Mouse (Mus musculus): ENCODE results near the gene 1520401A03Rik. TPM values are rescaled to one million over a fixed set of nuclear protein-coding genes. Genes with fewer than 3 reads are reported as not detected.

Gene 1520401A03Rik
- polyA plus RNA-seq, 1 experiment from 2014 or later: 0.10 TPM

DNA sequence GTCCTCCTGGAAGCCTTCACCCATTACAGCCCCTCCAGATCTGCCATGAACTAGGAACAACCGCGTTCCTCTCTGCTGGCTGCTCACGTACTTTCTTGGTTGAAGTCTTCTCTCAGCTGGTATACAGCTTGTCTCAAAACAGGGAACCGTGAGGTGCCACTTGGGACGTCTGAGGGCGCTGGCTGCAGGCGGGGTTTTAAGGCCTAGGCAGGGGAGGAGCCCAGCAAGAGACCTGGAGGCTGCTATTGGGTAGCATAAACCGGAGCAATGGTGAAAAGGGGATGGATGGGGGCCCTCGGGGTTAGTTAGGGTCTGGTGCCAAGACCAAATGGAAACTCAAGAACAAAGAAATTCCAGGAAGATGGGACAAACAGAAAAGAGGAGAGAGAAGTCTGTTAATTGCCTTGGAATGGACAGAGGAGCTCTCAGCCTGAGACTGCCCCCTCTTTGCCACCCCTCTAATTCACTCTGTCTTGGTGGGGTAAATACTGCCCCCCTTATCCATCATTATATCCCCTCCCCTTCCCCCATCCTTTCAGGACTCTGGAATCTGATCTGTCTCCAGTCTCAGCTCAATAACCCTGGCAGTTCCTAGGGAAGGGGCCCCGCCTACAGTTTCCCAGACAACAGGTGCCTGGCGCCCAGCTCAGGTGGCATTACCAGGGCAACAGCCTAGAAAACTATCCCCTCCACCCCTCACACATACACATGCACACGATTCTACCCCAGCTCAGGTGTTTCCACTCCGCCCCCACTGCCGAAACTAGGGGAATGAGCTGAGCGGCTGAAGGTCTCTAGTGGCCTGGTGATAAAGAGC lies 38.5 kb downstream of the 1520401A03Rik start, which contains the start of gene Cldn9:
Gene Cldn9 (minus strand): TSS at position 171 of the 817 bp plus-strand sequence.
- no peaks in the 10 kb centered on the region for H3K36me3 ChIP-seq
- H3K9ac ChIP-seq: no peak within 1 kb of the TSS
- H3K27me3 ChIP-seq (replicated peaks): peaks cover 67% of the 10 kb centered on the region
- no peak within 1 kb of the TSS for H3K4me2 ChIP-seq
- H3K4me1 ChIP-seq: peaks cover 5% of the 10 kb centered on the region; the same call in 1 of the 2 replicates
- WGBS (ENCODE audit: insufficient replicate concordance): 23% methylated on average over 15 of the region's 15 CpGs
- no peak for ATAC-seq
- H3K9me3 ChIP-seq (replicated peaks): no peaks in the 10 kb centered on the region
- H3K4me3 ChIP-seq: no peak within 1 kb of the TSS
- no peak within 1 kb of the TSS for H3K27ac ChIP-seq

DNA sequence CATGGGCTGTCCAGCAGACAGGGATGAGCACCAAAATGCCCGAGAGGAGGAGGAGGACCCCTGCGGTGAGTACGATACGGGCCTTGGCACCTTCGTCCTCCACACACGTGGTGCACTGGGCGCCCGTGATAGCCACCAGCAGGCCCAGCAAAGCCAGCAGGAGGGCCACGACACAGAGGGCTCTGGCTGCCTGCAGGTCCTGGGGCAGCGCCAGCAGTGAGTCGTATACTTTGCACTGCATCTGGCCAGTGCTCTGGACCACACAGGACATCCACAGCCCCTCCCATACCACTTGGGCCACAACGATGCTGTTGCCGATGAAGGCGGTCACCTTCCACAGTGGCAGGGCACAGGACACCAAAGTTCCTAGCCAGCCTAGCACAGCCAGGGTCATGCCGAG lies 39.4 kb downstream of the 1520401A03Rik start:
- H3K27ac ChIP-seq: no peak overlapping the region
- no peaks in the 10 kb centered on the region for H3K9me3 ChIP-seq (replicated peaks)
- no peak overlapping the region for H3K4me2 ChIP-seq
- WGBS (ENCODE audit: insufficient replicate concordance): 20% methylated on average over 15 of the region's 15 CpGs
- H3K4me3 ChIP-seq: no peak overlapping the region
- peaks cover 5% of the 10 kb centered on the region; the same call in 1 of the 2 replicates for H3K4me1 ChIP-seq
- H3K27me3 ChIP-seq (replicated peaks): peaks cover 76% of the 10 kb centered on the region
- no peaks in the 10 kb centered on the region for H3K36me3 ChIP-seq
- no peak overlapping the region for H3K9ac ChIP-seq
- ATAC-seq: no peak

- H3K4me2 ChIP-seq: no peak overlapping the region
- WGBS (ENCODE audit: insufficient replicate concordance): 57% methylated on average over 3 of the region's 3 CpGs
- peaks cover 83% of the 10 kb centered on the region for H3K27me3 ChIP-seq (replicated peaks)
- no peaks in the 10 kb centered on the region for H3K9me3 ChIP-seq (replicated peaks)
- peaks cover 8% of the 10 kb centered on the region for H3K4me1 ChIP-seq
- no peak overlapping the region for H3K27ac ChIP-seq
- no peak for ATAC-seq
- H3K36me3 ChIP-seq: no peaks in the 10 kb centered on the region
- H3K4me3 ChIP-seq: no peak overlapping the region
- H3K9ac ChIP-seq: no peak overlapping the region
Measured at GRCm38 (mm10) chr17:23682530-23682929, 40.1 kb downstream of the 1520401A03Rik start.

- H3K4me1 ChIP-seq: peaks cover 12% of the 10 kb centered on the region
- ATAC-seq: no peak
- no peak overlapping the region for H3K27ac ChIP-seq
- no peak overlapping the region for H3K9ac ChIP-seq
- no peaks in the 10 kb centered on the region for H3K9me3 ChIP-seq (replicated peaks)
- no peak overlapping the region for H3K4me3 ChIP-seq
- WGBS (ENCODE audit: insufficient replicate concordance): 46% methylated on average over 4 of the region's 4 CpGs
- peaks cover 87% of the 10 kb centered on the region for H3K27me3 ChIP-seq (replicated peaks)
- no peaks in the 10 kb centered on the region for H3K36me3 ChIP-seq
- H3K4me2 ChIP-seq: no peak overlapping the region
Measured at GRCm38 (mm10) chr17:23682092-23682491, 40.5 kb downstream of the 1520401A03Rik start.

- no peak overlapping the region for H3K4me3 ChIP-seq
- no peak overlapping the region for H3K27ac ChIP-seq
- peaks cover 97% of the 10 kb centered on the region for H3K27me3 ChIP-seq (replicated peaks)
- no peak for ATAC-seq
- 45% methylated on average over 10 of the region's 10 CpGs for WGBS (ENCODE audit: insufficient replicate concordance)
- no peak overlapping the region for H3K4me2 ChIP-seq
- H3K9ac ChIP-seq: no peak overlapping the region
- no peaks in the 10 kb centered on the region for H3K36me3 ChIP-seq
- H3K9me3 ChIP-seq (replicated peaks): no peaks in the 10 kb centered on the region
- H3K4me1 ChIP-seq: peaks cover 22% of the 10 kb centered on the region
Measured at GRCm38 (mm10) chr17:23681086-23681485, 41.5 kb downstream of the 1520401A03Rik start.

- 40% methylated on average over 9 of the region's 9 CpGs for WGBS (ENCODE audit: insufficient replicate concordance)
- H3K4me3 ChIP-seq: no peak overlapping the region
- H3K4me1 ChIP-seq: peaks cover 30% of the 10 kb centered on the region
Measured at GRCm38 (mm10) chr17:23680336-23680735, 42.2 kb downstream of the 1520401A03Rik start.

DNA sequence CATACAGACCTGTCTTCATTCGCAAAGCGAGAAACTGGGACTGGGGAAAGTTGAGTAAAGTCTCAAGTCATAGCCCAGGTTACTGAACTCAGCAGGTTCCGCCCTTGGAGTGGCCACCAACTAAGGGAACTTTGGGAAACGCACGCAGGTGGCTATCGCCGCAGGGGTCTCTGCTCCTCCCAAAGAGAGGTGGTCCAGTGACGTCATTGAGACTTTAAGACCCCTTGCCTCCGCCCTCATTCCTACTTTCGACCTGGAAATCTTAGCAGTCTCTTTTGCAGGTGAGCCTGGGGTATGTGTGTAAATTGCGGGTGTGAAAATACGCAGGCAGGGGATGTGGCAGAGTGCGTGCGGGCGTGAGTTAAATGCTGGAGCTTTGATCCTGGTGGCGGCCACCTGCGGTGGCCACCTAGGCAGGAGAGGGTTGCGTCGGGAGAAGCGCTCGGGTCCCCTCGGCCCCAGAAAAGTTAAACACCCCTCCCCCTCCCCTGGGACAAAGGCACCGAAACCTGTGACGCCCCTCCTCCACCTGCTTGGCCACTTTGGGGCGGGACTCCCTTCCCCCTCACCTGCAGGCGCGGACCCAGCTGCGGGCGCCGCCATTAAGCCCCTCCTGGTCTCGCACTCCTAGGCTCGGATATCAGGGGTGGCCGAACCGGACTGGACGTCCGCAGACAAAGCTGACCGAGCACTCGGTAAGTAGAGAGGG lies 43.3 kb downstream of the 1520401A03Rik start, which contains the start of gene Cldn6:
Gene Cldn6 (plus strand): TSS at position 123 of the 709 bp plus-strand sequence.
- Histone ChIP-seq H3K36me3 (no peaks in the 10 kb centered on the region), H3K4me1 (peaks cover 40% of the 10 kb centered on the region), H3K9ac (no peak within 1 kb of the TSS), H3K9me3 (replicated peaks) (no peaks in the 10 kb centered on the region), H3K27ac (no peak within 1 kb of the TSS), H3K27me3 (replicated peaks) (peaks cover 97% of the 10 kb centered on the region), H3K4me2 (peak within 1 kb of the TSS; percentile 48), H3K4me3 (peak within 1 kb of the TSS; percentile 16; the same call in 1 of the 2 replicates)
- no peak for ATAC-seq
- 5% methylated on average over 38 of the region's 38 CpGs for WGBS (ENCODE audit: insufficient replicate concordance)

More at GRCm38 (mm10) chr17:23680336-23680735, 42.2 kb downstream of the 1520401A03Rik start:
- no peak for ATAC-seq
- Histone ChIP-seq H3K36me3 (no peaks in the 10 kb centered on the region), H3K27ac (no peak overlapping the region), H3K27me3 (replicated peaks) (peaks cover 100% of the 10 kb centered on the region), H3K4me2 (no peak overlapping the region), H3K9me3 (replicated peaks) (no peaks in the 10 kb centered on the region), H3K9ac (no peak overlapping the region)

DNA sequence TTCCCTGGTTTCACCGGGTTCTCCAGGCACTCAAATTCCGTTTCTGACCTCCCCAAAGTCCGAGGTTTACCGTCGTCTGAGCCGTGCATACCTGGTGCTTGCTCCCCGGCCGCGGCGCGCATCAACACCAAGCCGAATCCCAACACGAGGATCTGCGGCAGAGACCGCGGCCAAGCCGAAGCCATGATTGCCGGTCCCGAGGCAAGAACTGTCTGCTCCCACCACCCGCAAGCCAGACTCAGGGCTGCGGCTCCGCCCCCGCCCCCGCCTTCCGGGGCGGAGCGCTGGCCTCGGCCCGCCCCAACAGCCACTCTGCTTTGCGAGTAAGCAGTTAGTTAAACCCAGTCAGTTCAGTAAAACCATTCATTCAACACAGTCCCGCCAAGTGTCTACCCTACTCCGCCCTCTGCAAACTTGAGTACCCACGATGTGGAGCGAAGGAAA lies 45.3 kb downstream of the 1520401A03Rik start, which contains the start of gene Tnfrsf12a:
Gene Tnfrsf12a (minus strand): TSS at position 233 of the 444 bp plus-strand sequence.
- Histone ChIP-seq H3K36me3 (no peaks in the 10 kb centered on the region), H3K4me2 (peak within 1 kb of the TSS; percentile 93), H3K9ac (peak within 1 kb of the TSS; percentile 69), H3K27ac (no peak within 1 kb of the TSS), H3K9me3 (replicated peaks) (no peaks in the 10 kb centered on the region), H3K4me1 (peaks cover 55% of the 10 kb centered on the region), H3K4me3 (peak within 1 kb of the TSS; percentile 63), H3K27me3 (replicated peaks) (peaks cover 77% of the 10 kb centered on the region)
- under 1% methylated on average over 34 of the region's 34 CpGs for WGBS (ENCODE audit: insufficient replicate concordance)
- ATAC-seq: peak; percentile 23; the same call in 1 of the 2 replicates

DNA sequence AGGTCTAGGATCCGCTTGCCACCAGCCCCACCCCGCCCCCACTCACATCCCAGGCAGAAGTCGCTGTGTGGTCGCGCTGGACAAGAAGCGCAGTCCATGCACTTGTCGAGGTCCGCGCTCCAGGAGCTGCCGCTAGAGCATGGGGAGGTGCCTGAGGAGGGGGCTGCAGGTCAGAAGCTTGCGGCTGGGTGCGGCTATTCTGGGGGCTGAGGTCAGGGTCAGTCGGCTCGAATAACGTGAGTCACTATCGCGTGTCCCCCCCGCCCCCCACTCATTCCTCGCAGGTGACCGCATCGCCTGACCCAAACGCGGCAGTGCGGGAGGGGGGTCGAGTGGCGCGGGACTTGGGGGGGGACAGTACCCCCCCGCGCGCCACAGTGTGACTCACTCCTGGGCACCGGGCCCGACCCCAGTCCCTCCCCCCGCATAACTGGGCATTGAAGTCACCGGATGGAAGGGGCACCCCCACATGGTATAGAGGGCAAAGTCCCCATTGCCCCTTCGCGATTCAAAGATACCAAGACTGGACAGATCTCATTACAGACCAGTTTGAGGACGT lies 46.0 kb downstream of the 1520401A03Rik start:
- ATAC-seq: no peak
- WGBS (ENCODE audit: insufficient replicate concordance): 0% methylated on average over 36 of the region's 37 CpGs
- Histone ChIP-seq H3K36me3 (no peaks in the 10 kb centered on the region), H3K9me3 (replicated peaks) (no peaks in the 10 kb centered on the region), H3K27ac (no peak overlapping the region), H3K9ac (peak overlapping the region; percentile 69), H3K27me3 (replicated peaks) (peaks cover 70% of the 10 kb centered on the region), H3K4me2 (peak overlapping the region; percentile 93), H3K4me3 (peak overlapping the region; percentile 63), H3K4me1 (peaks cover 62% of the 10 kb centered on the region)

- Histone ChIP-seq H3K36me3 (peaks cover under 1% of the 10 kb centered on the region; the same call in 1 of the 2 replicates), H3K9ac (no peak overlapping the region), H3K4me2 (peak overlapping the region; percentile 93), H3K9me3 (replicated peaks) (no peaks in the 10 kb centered on the region), H3K4me1 (peaks cover 62% of the 10 kb centered on the region), H3K27ac (no peak overlapping the region), H3K27me3 (replicated peaks) (peaks cover 61% of the 10 kb centered on the region), H3K4me3 (peak overlapping the region; percentile 63)
- no peak for ATAC-seq
- WGBS (ENCODE audit: insufficient replicate concordance): 13% methylated on average over 15 of the region's 15 CpGs
Measured at GRCm38 (mm10) chr17:23675564-23676281, 46.9 kb downstream of the 1520401A03Rik start.

GRCm38 (mm10) chr17:23675127-23675526 lies 47.5 kb downstream of the 1520401A03Rik start:
- H3K9me3 ChIP-seq (replicated peaks): no peaks in the 10 kb centered on the region
- WGBS (ENCODE audit: insufficient replicate concordance): 30% methylated on average over 5 of the region's 5 CpGs
- peaks cover 62% of the 10 kb centered on the region for H3K4me1 ChIP-seq
- H3K9ac ChIP-seq: no peak overlapping the region
- H3K4me2 ChIP-seq: no peak overlapping the region
- H3K4me3 ChIP-seq: no peak overlapping the region
- ATAC-seq: no peak
- peaks cover 55% of the 10 kb centered on the region for H3K27me3 ChIP-seq (replicated peaks)
- H3K27ac ChIP-seq: no peak overlapping the region
- H3K36me3 ChIP-seq: peaks cover 6% of the 10 kb centered on the region
